Mouse (Mus musculus): ENCODE measurements around the gene Zkscan3.

Zkscan3 gene

GRCm38 (mm10) chr13:21402287-21402846 is at the start of gene Zkscan3:
TSS of gene Zkscan3 (minus strand) at chr13:21402755.
- DNase-seq: peak; percentile 84 to 85

- no peak for DNase-seq
Measured at GRCm38 (mm10) chr13:21447856-21448614, 45.5 kb upstream of the Zkscan3 start.

- DNase-seq: no peak
Measured at GRCm38 (mm10) chr13:21446796-21447195, 44.2 kb upstream of the Zkscan3 start.

- DNase-seq: no peak
Measured at GRCm38 (mm10) chr13:21441207-21441572, 38.6 kb upstream of the Zkscan3 start.

GRCm38 (mm10) chr13:21440503-21441206 is 38.1 kb upstream of the Zkscan3 start, which contains the start of gene Pgbd1:
TSS of gene Pgbd1 (minus strand) at chr13:21441058.
- peak; percentile 64 to 68 for DNase-seq

- DNase-seq: no peak
Measured at GRCm38 (mm10) chr13:21435476-21435875, 32.9 kb upstream of the Zkscan3 start.

GRCm38 (mm10) chr13:21427631-21428030 is 25.1 kb upstream of the Zkscan3 start:
- no peak for DNase-seq

- DNase-seq: no peak
Measured at GRCm38 (mm10) chr13:21423301-21423700, 20.7 kb upstream of the Zkscan3 start.

GRCm38 (mm10) chr13:21418865-21419264 is 16.3 kb upstream of the Zkscan3 start:
- no peak for DNase-seq

GRCm38 (mm10) chr13:21417298-21418010 is 14.9 kb upstream of the Zkscan3 start:
- DNase-seq: no peak

- no peak for DNase-seq
Measured at GRCm38 (mm10) chr13:21415750-21416149, 13.2 kb upstream of the Zkscan3 start.

GRCm38 (mm10) chr13:21415266-21415665 is 12.7 kb upstream of the Zkscan3 start:
- DNase-seq: no peak

GRCm38 (mm10) chr13:21414231-21415212 is 12.0 kb upstream of the Zkscan3 start:
- no peak for DNase-seq

- DNase-seq: no peak
Measured at GRCm38 (mm10) chr13:21408805-21409459, 6.4 kb upstream of the Zkscan3 start.

- peak; percentile 34 to 37 for DNase-seq
Measured at GRCm38 (mm10) chr13:21407969-21408804, 5.6 kb upstream of the Zkscan3 start.

- no peak for DNase-seq
Measured at GRCm38 (mm10) chr13:21407341-21407740, 4.8 kb upstream of the Zkscan3 start.

GRCm38 (mm10) chr13:21402848-21403247 is 293 bp upstream of the Zkscan3 start:
- no peak for DNase-seq

- DNase-seq: no peak
Measured at GRCm38 (mm10) chr13:21401636-21402286, 794 bp downstream of the Zkscan3 start.

- DNase-seq: no peak
Measured at GRCm38 (mm10) chr13:21401166-21401565, 1.4 kb downstream of the Zkscan3 start.

GRCm38 (mm10) chr13:21397486-21397885 is 5.1 kb downstream of the Zkscan3 start:
- DNase-seq: no peak
